Mouse (Mus musculus): ENCODE measurements at regions not wholly inside any gene's neighbourhood (a gene's known extent, or its start where the extent isn't known, plus 50 kb on each side); places are given as distances from the start of the nearest gene placed in this dataset.
"Not testable (repeated sequence)": the region's sequence is repeated elsewhere in the genome, so short reads cannot be mapped to it uniquely, and the experiment has no call there.

DNA sequence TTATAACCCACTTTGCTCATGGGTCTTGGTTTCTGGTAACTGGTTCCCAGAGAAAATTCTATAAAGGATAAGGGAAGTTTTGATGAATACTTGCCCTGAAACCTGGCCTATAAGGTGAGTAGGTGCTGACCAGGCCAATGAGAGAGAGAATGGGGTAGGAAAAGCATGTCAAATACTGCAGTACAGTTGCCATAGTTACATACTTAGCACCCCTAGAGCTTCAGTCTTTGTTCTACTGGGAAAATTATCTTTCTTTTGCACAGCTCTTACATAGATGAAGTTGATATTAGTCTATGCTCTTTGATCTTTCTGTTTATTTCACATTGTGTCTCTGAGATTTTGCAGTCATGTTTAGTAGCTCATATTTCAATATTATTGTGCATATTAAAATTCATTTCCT is 373.8 kb downstream of the Rad51ap2 start:
- Histone ChIP-seq H3K4me1 (ENCODE audit: control insufficient read depth, insufficient read depth, low read length) (no peaks in the 10 kb centered on the region), H3K4me3 (ENCODE audit: low read depth, low read length) (no peak overlapping the region), H3K27ac (replicated peaks; ENCODE audit: low read depth, low read length) (no peak overlapping the region), H3K36me3 (ENCODE audit: control insufficient read depth, insufficient read depth, low read length) (no peaks in the 10 kb centered on the region), H3K9ac (ENCODE audit: low read depth, low read length) (no peak overlapping the region), H3K9me3 (ENCODE audit: control insufficient read depth, low read length) (no peaks in the 10 kb centered on the region), H3K4me2 (ENCODE audit: low read depth, low read length) (no peak overlapping the region), H3K27me3 (replicated peaks; ENCODE audit: control insufficient read depth, insufficient read depth, low read length) (no peaks in the 10 kb centered on the region)
- DNase-seq (ENCODE audit: low spot score), result no peak
- no peak for ATAC-seq (ENCODE audit: low read depth)

DNA sequence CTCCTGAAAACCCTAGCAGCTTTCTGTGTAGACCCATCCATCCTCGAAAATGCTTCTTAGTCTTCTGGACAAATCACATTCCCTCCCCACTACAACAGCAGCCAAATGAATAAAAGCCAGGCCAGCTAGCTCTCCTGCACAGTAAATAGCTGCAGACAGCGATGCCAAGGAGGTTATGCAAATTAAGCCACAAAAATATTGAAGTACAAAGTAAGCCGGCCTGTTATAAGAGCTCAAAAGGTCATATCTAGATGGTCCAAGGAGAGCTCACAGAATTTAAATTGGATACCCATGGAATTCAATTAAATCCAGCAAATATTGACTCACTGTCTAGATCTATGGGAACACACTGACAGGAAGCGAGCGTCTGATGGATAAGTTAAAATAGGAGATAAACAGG is 375.4 kb downstream of the Rad51ap2 start:
- Histone ChIP-seq H3K9me3 (ENCODE audit: control insufficient read depth, low read length) (no peaks in the 10 kb centered on the region), H3K9ac (ENCODE audit: low read depth, low read length) (no peak overlapping the region), H3K36me3 (ENCODE audit: control insufficient read depth, insufficient read depth, low read length) (no peaks in the 10 kb centered on the region), H3K4me2 (ENCODE audit: low read depth, low read length) (no peak overlapping the region), H3K4me1 (ENCODE audit: control insufficient read depth, insufficient read depth, low read length) (no peaks in the 10 kb centered on the region), H3K4me3 (ENCODE audit: low read depth, low read length) (no peak overlapping the region), H3K27ac (replicated peaks; ENCODE audit: low read depth, low read length) (no peak overlapping the region), H3K27me3 (replicated peaks; ENCODE audit: control insufficient read depth, insufficient read depth, low read length) (no peaks in the 10 kb centered on the region)
- 62% methylated on average over 5 of the region's 5 CpGs for WGBS
- no peak for ATAC-seq (ENCODE audit: low read depth)
- no peak for DNase-seq (ENCODE audit: low spot score)

DNA sequence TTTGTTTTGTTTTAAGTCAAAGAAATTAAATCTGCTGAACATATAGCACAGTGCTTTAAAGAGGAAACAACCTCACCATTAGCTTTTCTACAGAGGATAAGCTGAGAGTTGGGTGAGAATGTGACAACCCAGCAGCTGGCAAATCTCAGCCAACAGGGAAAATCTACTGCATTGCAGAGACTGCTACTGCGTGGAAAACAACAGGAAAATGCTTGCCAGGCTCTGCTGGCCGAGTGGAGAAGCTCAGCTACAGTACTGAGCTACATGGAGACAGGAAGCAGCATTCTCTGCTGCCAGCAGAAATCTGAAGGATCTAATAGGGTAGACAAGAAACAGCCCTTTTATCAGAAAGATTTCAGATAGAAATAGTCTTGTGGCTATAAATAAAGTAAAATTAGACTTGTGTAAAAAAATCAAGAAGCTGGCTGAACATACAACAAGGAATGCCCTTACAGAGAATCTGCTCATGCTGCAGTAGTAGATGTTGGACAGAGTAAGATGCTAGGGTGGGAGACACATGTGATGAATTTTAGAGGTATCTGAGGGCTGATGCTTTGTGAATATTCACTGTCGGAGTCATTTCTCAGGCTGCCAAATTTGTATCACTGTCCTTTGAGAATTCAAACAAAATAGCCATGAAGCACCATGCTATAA is 382.1 kb downstream of the Rad51ap2 start:
- no peak for DNase-seq (ENCODE audit: low spot score)
- Histone ChIP-seq H3K36me3 (ENCODE audit: control insufficient read depth, insufficient read depth, low read length) (no peaks in the 10 kb centered on the region), H3K4me2 (ENCODE audit: low read depth, low read length) (no peak overlapping the region), H3K27me3 (replicated peaks; ENCODE audit: control insufficient read depth, insufficient read depth, low read length) (no peaks in the 10 kb centered on the region), H3K9me3 (ENCODE audit: control insufficient read depth, low read length) (no peaks in the 10 kb centered on the region), H3K4me1 (ENCODE audit: control insufficient read depth, insufficient read depth, low read length) (no peaks in the 10 kb centered on the region), H3K9ac (ENCODE audit: low read depth, low read length) (no peak overlapping the region), H3K27ac (replicated peaks; ENCODE audit: low read depth, low read length) (no peak overlapping the region), H3K4me3 (ENCODE audit: low read depth, low read length) (no peak overlapping the region)
- WGBS, result 45% methylated on average over 3 of the region's 3 CpGs
- no peak for ATAC-seq (ENCODE audit: low read depth)

DNA sequence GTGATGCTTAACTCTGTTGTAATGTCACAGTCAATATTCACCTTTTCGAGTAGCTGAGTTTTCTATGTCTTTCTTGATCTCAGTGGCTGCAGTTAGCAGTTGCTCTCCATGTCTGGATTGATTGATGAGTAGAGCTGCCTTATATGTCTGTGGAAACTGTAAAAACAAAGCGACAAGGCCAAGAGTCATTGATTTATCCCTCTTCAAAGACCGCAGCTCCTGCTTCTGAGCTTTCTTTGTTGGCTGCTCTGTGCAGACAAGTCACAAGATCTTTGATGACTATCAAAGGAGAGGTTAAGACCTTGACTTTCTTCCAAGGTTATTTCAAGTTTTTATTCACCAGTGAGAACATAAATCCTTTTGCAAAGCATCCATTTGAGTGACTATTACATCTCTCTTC is 395.2 kb downstream of the Rad51ap2 start:
- Histone ChIP-seq H3K4me3 (ENCODE audit: low read depth, low read length) (no peak overlapping the region), H3K9ac (ENCODE audit: low read depth, low read length) (no peak overlapping the region), H3K4me2 (ENCODE audit: low read depth, low read length) (no peak overlapping the region), H3K27ac (replicated peaks; ENCODE audit: low read depth, low read length) (no peak overlapping the region), H3K4me1 (ENCODE audit: control insufficient read depth, insufficient read depth, low read length) (no peaks in the 10 kb centered on the region), H3K9me3 (ENCODE audit: control insufficient read depth, low read length) (no peaks in the 10 kb centered on the region), H3K27me3 (replicated peaks; ENCODE audit: control insufficient read depth, insufficient read depth, low read length) (no peaks in the 10 kb centered on the region), H3K36me3 (ENCODE audit: control insufficient read depth, insufficient read depth, low read length) (no peaks in the 10 kb centered on the region)
- ATAC-seq (ENCODE audit: low read depth), result no peak
- no peak for DNase-seq (ENCODE audit: low spot score)
- 60% methylated on average over 3 of the region's 3 CpGs for WGBS

DNA sequence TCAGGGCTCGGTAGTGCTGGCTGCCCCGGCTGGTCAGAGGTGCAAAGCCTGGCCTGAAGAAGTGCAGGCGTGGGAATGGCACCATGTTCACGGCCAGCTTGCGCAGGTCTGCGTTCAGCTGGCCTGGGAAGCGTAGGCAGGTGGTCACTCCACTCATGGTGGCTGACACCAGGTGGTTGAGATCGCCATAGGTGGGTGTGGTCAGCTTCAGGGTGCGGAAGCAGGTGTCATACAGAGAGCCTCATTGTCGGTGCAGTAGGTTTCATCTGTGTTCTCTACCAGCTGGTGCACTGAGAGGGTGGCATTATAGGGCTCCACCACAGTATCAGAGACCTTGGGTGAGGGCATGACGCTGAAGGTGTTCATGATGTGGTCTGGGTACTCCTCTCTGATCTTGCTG is 380.1 kb upstream of the Fam49a start:
- not testable (repeated sequence) for H3K9me3 ChIP-seq (ENCODE audit: control insufficient read depth, low read length); H3K4me2 ChIP-seq (ENCODE audit: low read depth, low read length); DNase-seq (ENCODE audit: low spot score); ATAC-seq (ENCODE audit: low read depth); H3K36me3 ChIP-seq (ENCODE audit: control insufficient read depth, insufficient read depth, low read length); H3K27me3 ChIP-seq (replicated peaks; ENCODE audit: control insufficient read depth, insufficient read depth, low read length); H3K4me3 ChIP-seq (ENCODE audit: low read depth, low read length); H3K4me1 ChIP-seq (ENCODE audit: control insufficient read depth, insufficient read depth, low read length); H3K9ac ChIP-seq (ENCODE audit: low read depth, low read length); H3K27ac ChIP-seq (replicated peaks; ENCODE audit: low read depth, low read length)
- WGBS, result 86% methylated on average over 2 of the region's 11 CpGs

DNA sequence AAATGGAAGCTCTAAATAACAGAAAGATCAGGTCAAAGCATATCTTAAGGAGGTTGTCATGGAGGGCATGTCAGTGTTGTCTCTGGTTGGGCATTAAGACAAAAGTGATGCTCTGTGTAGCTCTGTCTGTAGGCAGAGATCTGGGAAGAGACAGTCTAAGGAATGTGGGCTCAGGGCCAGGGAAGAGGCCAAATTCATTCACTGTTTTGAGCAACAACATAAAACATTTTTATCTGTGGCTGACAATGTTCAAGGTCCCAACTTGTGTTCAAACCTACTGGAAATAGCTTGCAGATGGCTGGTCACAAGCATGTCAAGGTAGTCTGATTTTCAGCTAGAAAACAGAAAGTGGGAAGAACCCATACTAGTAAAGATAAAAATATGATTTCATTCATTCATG is 374.6 kb upstream of the Fam49a start:
- H3K27ac ChIP-seq (replicated peaks; ENCODE audit: low read depth, low read length), result no peak overlapping the region
- no peaks in the 10 kb centered on the region for H3K27me3 ChIP-seq (replicated peaks; ENCODE audit: control insufficient read depth, insufficient read depth, low read length)
- no peaks in the 10 kb centered on the region for H3K9me3 ChIP-seq (ENCODE audit: control insufficient read depth, low read length)
- no peak for ATAC-seq (ENCODE audit: low read depth)
- no peak overlapping the region for H3K4me2 ChIP-seq (ENCODE audit: low read depth, low read length)
- no peaks in the 10 kb centered on the region for H3K4me1 ChIP-seq (ENCODE audit: control insufficient read depth, insufficient read depth, low read length)
- H3K36me3 ChIP-seq (ENCODE audit: control insufficient read depth, insufficient read depth, low read length), result no peaks in the 10 kb centered on the region
- DNase-seq (ENCODE audit: low spot score), result no peak
- no peak overlapping the region for H3K4me3 ChIP-seq (ENCODE audit: low read depth, low read length)
- no peak overlapping the region for H3K9ac ChIP-seq (ENCODE audit: low read depth, low read length)

DNA sequence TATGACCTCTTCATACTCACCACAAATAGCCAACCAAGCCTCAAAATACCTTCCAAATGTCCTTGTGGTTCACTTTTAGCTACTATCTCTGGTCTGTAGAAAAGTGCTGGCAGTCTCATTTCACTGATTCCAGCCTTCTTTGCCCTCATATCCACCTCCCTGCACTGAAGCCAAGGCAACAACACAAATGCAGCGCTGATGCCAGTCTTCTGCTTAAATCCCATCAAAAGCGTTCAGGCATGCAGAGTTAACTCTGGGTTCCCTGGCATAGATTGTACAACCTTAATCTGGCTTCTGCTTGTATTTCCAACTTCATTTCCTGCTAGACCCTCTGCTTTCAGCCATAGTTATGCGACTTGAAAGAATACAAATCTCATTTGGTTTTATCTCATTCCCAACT is 362.9 kb upstream of the Fam49a start:
- H3K4me1 ChIP-seq (ENCODE audit: control insufficient read depth, insufficient read depth, low read length), result no peaks in the 10 kb centered on the region
- H3K4me2 ChIP-seq (ENCODE audit: low read depth, low read length), result no peak overlapping the region
- H3K27me3 ChIP-seq (replicated peaks; ENCODE audit: control insufficient read depth, insufficient read depth, low read length), result no peaks in the 10 kb centered on the region
- no peaks in the 10 kb centered on the region for H3K36me3 ChIP-seq (ENCODE audit: control insufficient read depth, insufficient read depth, low read length)
- no peak for ATAC-seq (ENCODE audit: low read depth)
- H3K27ac ChIP-seq (replicated peaks; ENCODE audit: low read depth, low read length), result no peak overlapping the region
- H3K4me3 ChIP-seq (ENCODE audit: low read depth, low read length), result no peak overlapping the region
- 81% methylated on average over 3 of the region's 3 CpGs for WGBS
- H3K9me3 ChIP-seq (ENCODE audit: control insufficient read depth, low read length), result no peaks in the 10 kb centered on the region
- H3K9ac ChIP-seq (ENCODE audit: low read depth, low read length), result no peak overlapping the region
- DNase-seq (ENCODE audit: low spot score), result no peak

DNA sequence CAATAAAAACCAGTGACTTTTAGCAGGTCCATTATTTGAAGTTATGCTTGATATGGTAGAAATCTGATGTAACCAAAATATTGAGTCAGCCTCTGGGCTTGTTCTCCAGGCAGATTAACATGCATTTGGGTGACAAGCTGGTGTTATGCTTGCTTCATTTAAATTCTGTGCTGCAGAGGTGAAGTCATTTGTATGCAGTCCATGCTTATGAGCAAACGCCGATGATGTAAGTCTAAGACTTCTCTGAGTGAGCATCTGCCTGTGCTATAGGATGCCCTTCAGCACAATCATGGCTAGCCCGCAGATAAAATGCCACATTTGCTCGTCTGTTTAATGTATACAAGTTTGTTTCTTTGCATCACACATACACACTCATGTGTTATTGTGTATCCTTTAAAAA is 355.4 kb upstream of the Fam49a start:
- H3K36me3 ChIP-seq (ENCODE audit: control insufficient read depth, insufficient read depth, low read length), result no peaks in the 10 kb centered on the region
- H3K27me3 ChIP-seq (replicated peaks; ENCODE audit: control insufficient read depth, insufficient read depth, low read length), result no peaks in the 10 kb centered on the region
- no peak overlapping the region for H3K9ac ChIP-seq (ENCODE audit: low read depth, low read length)
- no peaks in the 10 kb centered on the region for H3K4me1 ChIP-seq (ENCODE audit: control insufficient read depth, insufficient read depth, low read length)
- no peak for ATAC-seq (ENCODE audit: low read depth)
- DNase-seq (ENCODE audit: low spot score), result no peak
- H3K9me3 ChIP-seq (ENCODE audit: control insufficient read depth, low read length), result no peaks in the 10 kb centered on the region
- WGBS, result 87% methylated on average over 4 of the region's 4 CpGs
- no peak overlapping the region for H3K4me2 ChIP-seq (ENCODE audit: low read depth, low read length)
- H3K27ac ChIP-seq (replicated peaks; ENCODE audit: low read depth, low read length), result no peak overlapping the region
- H3K4me3 ChIP-seq (ENCODE audit: low read depth, low read length), result no peak overlapping the region

All from embryonic facial prominence, embryonic 14.5 days (tissue).